Mouse (Mus musculus): ENCODE measurements at regions not wholly inside any gene's neighbourhood (a gene's known extent, or its start where the extent isn't known, plus 50 kb on each side); places are given as distances from the start of the nearest gene placed in this dataset.

GRCm38 (mm10) chr12:35338191-35338954 is 196.5 kb downstream of the Ahr start:
- TF ChIP-seq CTCF (IDR thresholded peaks at IDR 0.05; ENCODE audit: borderline replicate concordance, control insufficient read depth, extremely low read depth, insufficient read depth, low read length, poor library complexity) (no peak), POLR2A (IDR thresholded peaks at IDR 0.05; ENCODE audit: control insufficient read depth, extremely low read depth, insufficient read depth, low read length, poor library complexity) (no peak)

Data from thymus, adult 2 months (tissue).